Mouse (Mus musculus): ENCODE data around the gene Myh3.

Gene Myh3

GRCm38 (mm10) chr11:67143863-67144498, 65.9 kb downstream of the Myh3 start:
- DNase-seq (ENCODE audit: low read depth, low spot score): no peak

GRCm38 (mm10) chr11:67144559-67145265, 66.6 kb downstream of the Myh3 start:
- no peak for DNase-seq (ENCODE audit: low read depth, low spot score)

GRCm38 (mm10) chr11:67145482-67146408, 67.6 kb downstream of the Myh3 start:
- DNase-seq (ENCODE audit: low read depth, low spot score): no peak

- DNase-seq (ENCODE audit: low read depth, low spot score): no peak
These were observed 68.5 kb downstream of the Myh3 start for GRCm38 (mm10) chr11:67146409-67147282.

GRCm38 (mm10) chr11:67147283-67147921, 69.3 kb downstream of the Myh3 start:
- DNase-seq (ENCODE audit: low read depth, low spot score): no peak

GRCm38 (mm10) chr11:67148286-67149012, 70.3 kb downstream of the Myh3 start:
- no peak for DNase-seq (ENCODE audit: low read depth, low spot score)

- no peak for DNase-seq (ENCODE audit: low read depth, low spot score)
These were observed 72.1 kb downstream of the Myh3 start for GRCm38 (mm10) chr11:67150237-67150636.

- DNase-seq (ENCODE audit: low read depth, low spot score): no peak
These were observed 73.1 kb downstream of the Myh3 start for GRCm38 (mm10) chr11:67151159-67151558.

Data from retina, postnatal 7 days (tissue).